In the genomic region with DNA sequence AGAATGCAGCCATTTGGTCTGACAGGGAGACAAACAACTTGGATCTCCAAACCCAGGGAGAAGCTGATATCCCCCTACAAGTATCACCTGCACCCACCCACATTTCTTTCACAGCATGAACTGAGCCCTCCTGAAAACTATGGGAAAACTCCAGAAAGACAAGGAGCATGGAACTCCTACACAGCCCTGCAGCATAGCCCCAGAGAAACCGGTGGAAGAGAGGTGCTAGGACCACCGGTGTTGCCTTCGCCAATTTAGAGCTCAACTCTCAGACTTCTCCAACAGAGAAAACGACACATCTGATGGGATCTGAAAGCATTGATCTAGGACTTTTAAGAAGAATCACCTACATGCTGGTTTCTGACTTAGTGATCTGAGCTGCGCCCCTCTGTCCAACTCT, we compare ENCODE assay signal across 10 mouse cellular contexts.
"Had no signal": no experiment of that assay in that cellular context is flagged by ENCODE, and none has a peak within 500 bp of the region (broad histone marks: within the 10 kb centered on the region; RNA-seq: fewer than 3 reads in every experiment).

No protein-coding gene starts in this region.

- DNase-seq: thymus, adult 2 months; thymus, postnatal 25 days had no signal

- H3K36me3 ChIP-seq: neural tube, embryonic 13.5 days; neural tube, embryonic 15.5 days; stomach, embryonic 15.5 days had no signal

- H3K27me3 ChIP-seq: neural tube, embryonic 15.5 days; stomach, embryonic 15.5 days had no signal

- H3K4me2 ChIP-seq: lung, embryonic 14.5 days; midbrain, embryonic 11.5 days; neural tube, embryonic 13.5 days; neural tube, embryonic 15.5 days; stomach, embryonic 15.5 days had no signal

- H3K4me1 ChIP-seq: stomach, embryonic 15.5 days had no signal

- H3K27ac ChIP-seq: liver, embryonic 14.5 days; neural tube, embryonic 13.5 days; neural tube, embryonic 15.5 days; stomach, embryonic 15.5 days; stomach, postnatal 0 days had no signal

- H3K9me3 ChIP-seq: neural tube, embryonic 13.5 days; neural tube, embryonic 15.5 days; stomach, embryonic 15.5 days had no signal

- H3K4me3 ChIP-seq: myocyte; neural tube, embryonic 13.5 days; neural tube, embryonic 15.5 days; stomach, embryonic 15.5 days had no signal

- H3K9ac ChIP-seq: liver, embryonic 14.5 days; lung, embryonic 14.5 days; neural tube, embryonic 13.5 days; neural tube, embryonic 15.5 days; stomach, embryonic 15.5 days had no signal
